Mouse (Mus musculus): ENCODE results near the gene Ica1. TPM values are rescaled to one million over a fixed set of nuclear protein-coding genes. Genes with fewer than 3 reads are reported as not detected.

Ica1 gene
- total and polyA plus RNA-seq, 3 experiments, result 0.36 TPM; not detected in 2

DNA sequence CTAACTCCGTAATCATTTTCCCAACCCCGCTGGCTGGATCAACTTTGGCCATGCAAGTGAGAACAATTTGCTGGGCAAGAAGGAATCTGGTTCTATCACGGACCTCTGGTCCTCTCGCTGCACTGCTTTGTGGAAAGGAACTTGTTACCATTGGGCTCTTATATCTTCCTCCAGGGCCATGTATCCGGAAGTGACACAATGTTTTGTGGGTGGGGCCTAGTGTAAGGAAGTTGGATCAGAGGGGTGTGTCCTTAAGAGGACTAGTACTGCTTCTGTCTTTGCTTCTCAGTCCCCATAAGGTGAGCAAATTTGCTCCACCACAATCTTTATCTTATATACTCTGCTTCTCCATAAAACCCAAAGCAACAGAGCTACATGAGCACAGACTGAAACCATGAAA is 14.1 kb upstream of the Ica1 start:
- no peaks in the 10 kb centered on the region for H3K79me2 ChIP-seq (ENCODE audit: control insufficient read depth, insufficient read depth, low read length, poor library complexity)
- no peaks in the 10 kb centered on the region for H3K9me3 ChIP-seq (replicated peaks; ENCODE audit: insufficient read depth, low read length)
- TF ChIP-seq MEF2A (IDR thresholded peaks at IDR 0.05; ENCODE audit: extremely low read depth, insufficient replicate concordance, low read depth, low read length, poor library complexity, severe bottlenecking) (no peak), NELFE (IDR thresholded peaks at IDR 0.05; ENCODE audit: low read depth, low read length) (no peak), MYB (IDR thresholded peaks at IDR 0.05; ENCODE audit: low read depth, low read length) (no peak), CHD2 (IDR thresholded peaks at IDR 0.05; ENCODE audit: low read length) (no peak), NRF1 (IDR thresholded peaks at IDR 0.05; ENCODE audit: insufficient read depth, low read depth, low read length, poor library complexity, severe bottlenecking) (no peak), KAT2A (conservative IDR thresholded peaks at IDR 0.05; ENCODE audit: low read depth, low read length) (no peak), ELF1 (IDR thresholded peaks at IDR 0.05; ENCODE audit: low read depth, low read length) (no peak), ZKSCAN1 (IDR thresholded peaks at IDR 0.05; ENCODE audit: low read depth, low read length) (no peak), ZNF384 (IDR thresholded peaks at IDR 0.05; ENCODE audit: low read depth, low read length) (no peak), USF1 (IDR thresholded peaks at IDR 0.05; ENCODE audit: low read depth, low read length) (no peak), UBTF (IDR thresholded peaks at IDR 0.05; ENCODE audit: borderline replicate concordance, insufficient read depth, low read depth, low read length) (no peak), ZMIZ1 (IDR thresholded peaks at IDR 0.05; ENCODE audit: low read depth, low read length) (no peak)
- no peaks in the 10 kb centered on the region for H3K4me1 ChIP-seq (ENCODE audit: control insufficient read depth in 1 of 2, insufficient read depth in 2 of 2, low read length in 2 of 2)
- H3K27me3 ChIP-seq (ENCODE audit: control insufficient read depth in 1 of 2, insufficient read depth in 2 of 2, low read length in 2 of 2), result peaks cover 0 to 2% of the 10 kb centered on the region in 2 experiments; a peak in 2 of 4 replicates
- peak; percentile 18 for DNase-seq (ENCODE audit: low read depth, low spot score)
- H3K4me3 ChIP-seq (ENCODE audit: control insufficient read depth in 1 of 2, insufficient read depth in 1 of 2, low read depth in 2 of 2, low read length in 2 of 2), result no peak overlapping the region
- no peak overlapping the region for H3K27ac ChIP-seq (ENCODE audit: control insufficient read depth, low read depth, low read length)
- no peak overlapping the region for H3K9ac ChIP-seq (ENCODE audit: control insufficient read depth, low read depth, low read length, poor library complexity, severe bottlenecking)
- no peaks in the 10 kb centered on the region for H3K36me3 ChIP-seq (ENCODE audit: control insufficient read depth in 1 of 2, insufficient read depth in 2 of 2, low read length in 2 of 2)

GRCm38 (mm10) chr6:8791781-8792180 is 13.5 kb upstream of the Ica1 start:
- H3K9me3 ChIP-seq (replicated peaks; ENCODE audit: insufficient read depth, low read length), result no peaks in the 10 kb centered on the region
- H3K79me2 ChIP-seq (ENCODE audit: control insufficient read depth, insufficient read depth, low read length, poor library complexity), result no peaks in the 10 kb centered on the region
- no peak overlapping the region for H3K9ac ChIP-seq (ENCODE audit: control insufficient read depth, low read depth, low read length, poor library complexity, severe bottlenecking)
- no peaks in the 10 kb centered on the region for H3K4me1 ChIP-seq (ENCODE audit: control insufficient read depth in 1 of 2, insufficient read depth in 2 of 2, low read length in 2 of 2)
- no peak overlapping the region for H3K4me3 ChIP-seq (ENCODE audit: control insufficient read depth in 1 of 2, insufficient read depth in 1 of 2, low read depth in 2 of 2, low read length in 2 of 2)
- peaks cover 0 to 2% of the 10 kb centered on the region in 2 experiments; a peak in 2 of 4 replicates for H3K27me3 ChIP-seq (ENCODE audit: control insufficient read depth in 1 of 2, insufficient read depth in 2 of 2, low read length in 2 of 2)
- H3K27ac ChIP-seq (ENCODE audit: control insufficient read depth, low read depth, low read length), result no peak overlapping the region
- H3K36me3 ChIP-seq (ENCODE audit: control insufficient read depth in 1 of 2, insufficient read depth in 2 of 2, low read length in 2 of 2), result no peaks in the 10 kb centered on the region
- no peak for TF ChIP-seq MYC (IDR thresholded peaks at IDR 0.05; ENCODE audit: low read depth, low read length)
- no peak for TF ChIP-seq MYB (IDR thresholded peaks at IDR 0.05; ENCODE audit: low read depth, low read length)
- no peak for TF ChIP-seq POLR2AphosphoS5 (IDR thresholded peaks at IDR 0.05; ENCODE audit: borderline replicate concordance, low read depth, low read length)
- no peak for TF ChIP-seq NELFE (IDR thresholded peaks at IDR 0.05; ENCODE audit: low read depth, low read length)
- TF ChIP-seq RCOR1 (IDR thresholded peaks at IDR 0.05; ENCODE audit: low read depth, low read length), result no peak
- TF ChIP-seq MEF2A (IDR thresholded peaks at IDR 0.05; ENCODE audit: extremely low read depth, insufficient replicate concordance, low read depth, low read length, poor library complexity, severe bottlenecking), result no peak
- no peak for TF ChIP-seq MAX (IDR thresholded peaks at IDR 0.05; ENCODE audit: low read length)
- no peak for TF ChIP-seq EP300 (IDR thresholded peaks at IDR 0.05; ENCODE audit: low read depth in 1 of 2, low read length in 2 of 2)
- no peak for TF ChIP-seq CHD1 (IDR thresholded peaks at IDR 0.05; ENCODE audit: low read depth, low read length)
- TF ChIP-seq TBP (IDR thresholded peaks at IDR 0.05; ENCODE audit: low read depth, low read length), result no peak
- TF ChIP-seq ZNF384 (IDR thresholded peaks at IDR 0.05; ENCODE audit: low read depth, low read length), result no peak
- TF ChIP-seq JUND (IDR thresholded peaks at IDR 0.05; ENCODE audit: low read depth, low read length), result no peak
- TF ChIP-seq ETS1 (IDR thresholded peaks at IDR 0.05; ENCODE audit: low read depth, low read length), result no peak
- DNase-seq (ENCODE audit: low read depth, low spot score), result no peak
